Mouse (Mus musculus) inflammation-experienced regulatory T-cells, adult 6 months (primary cell): ENCODE data around the gene Crip3. TPM values are rescaled to one million over a fixed set of nuclear protein-coding genes. Genes with fewer than 3 reads are reported as not detected.

Experiments
- ATAC-seq: one replicate; pipeline ENCODE4 v1.8.0; 2017
- polyA plus RNA-seq, 3 experiments: library from polyadenylated mRNA; unstranded; fragments of 100-300 nt; shearing (Covaris generic); gene quantifications; one replicate each; pipeline ENCODE4 v1.2.1; 2017

The Crip3 gene
- polyA plus RNA-seq, 3 experiments from 2014 or later, result not detected

DNA sequence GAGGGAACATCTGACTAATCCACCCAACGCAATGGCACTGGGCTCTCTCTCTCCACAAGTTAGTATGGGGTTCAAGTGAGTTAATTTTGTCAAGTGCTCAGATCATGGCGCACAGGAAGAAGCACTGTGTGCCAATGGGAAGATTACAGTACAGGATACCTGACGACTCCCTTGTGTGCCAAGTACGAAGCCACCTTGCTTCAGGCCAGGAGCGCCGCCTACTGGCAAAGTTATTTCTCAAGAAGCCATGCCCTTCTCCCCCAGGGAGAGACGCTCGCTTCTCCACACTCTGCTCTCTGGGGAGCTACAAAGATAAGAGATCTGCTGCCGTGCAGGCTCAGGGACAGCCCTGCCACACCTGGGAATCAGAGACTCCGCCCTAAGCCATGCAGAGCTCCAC lies 29.1 kb downstream of the Crip3 start:
- ATAC-seq, result no peak

DNA sequence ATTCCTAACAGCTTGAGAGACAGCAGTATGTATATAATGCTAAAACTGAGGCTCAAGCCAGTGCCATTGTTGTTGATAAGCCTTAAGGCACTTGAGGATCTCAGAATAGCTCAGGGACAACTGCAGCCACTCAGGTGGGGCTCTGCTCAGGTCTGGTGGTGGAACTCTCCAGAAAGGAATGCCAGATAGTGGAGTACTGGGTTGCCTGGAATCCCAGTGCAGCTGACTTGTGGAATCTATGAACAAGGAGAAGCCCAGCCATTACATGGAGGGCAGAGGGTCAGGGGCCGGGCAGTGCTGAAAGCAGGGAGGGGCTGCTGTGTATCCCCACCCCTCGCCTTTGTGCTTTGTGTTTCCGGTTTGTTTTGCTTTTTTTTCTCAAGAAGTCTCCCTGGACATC lies 29.7 kb downstream of the Crip3 start:
- no peak for ATAC-seq

DNA sequence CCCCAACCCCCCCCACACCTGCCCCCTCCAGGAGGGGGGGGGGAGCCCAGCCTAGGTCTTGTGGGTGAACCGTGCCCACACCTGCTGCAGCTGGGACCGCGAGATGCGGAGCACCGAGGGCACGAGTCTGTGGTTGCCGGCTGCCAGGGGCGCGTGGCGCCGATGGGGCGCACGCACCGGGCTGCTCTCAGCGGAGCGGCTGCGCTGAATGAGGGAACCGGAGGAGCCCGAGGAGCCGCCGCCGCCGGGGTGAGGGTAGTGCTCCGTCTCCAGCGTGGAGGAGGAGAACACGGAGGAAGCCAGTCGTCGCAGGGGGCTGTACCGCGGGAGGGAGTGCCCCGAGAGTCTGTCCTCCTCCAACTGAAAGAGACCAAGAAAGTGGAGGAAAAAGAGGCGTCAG lies 31.9 kb downstream of the Crip3 start:
- ATAC-seq, result no peak

DNA sequence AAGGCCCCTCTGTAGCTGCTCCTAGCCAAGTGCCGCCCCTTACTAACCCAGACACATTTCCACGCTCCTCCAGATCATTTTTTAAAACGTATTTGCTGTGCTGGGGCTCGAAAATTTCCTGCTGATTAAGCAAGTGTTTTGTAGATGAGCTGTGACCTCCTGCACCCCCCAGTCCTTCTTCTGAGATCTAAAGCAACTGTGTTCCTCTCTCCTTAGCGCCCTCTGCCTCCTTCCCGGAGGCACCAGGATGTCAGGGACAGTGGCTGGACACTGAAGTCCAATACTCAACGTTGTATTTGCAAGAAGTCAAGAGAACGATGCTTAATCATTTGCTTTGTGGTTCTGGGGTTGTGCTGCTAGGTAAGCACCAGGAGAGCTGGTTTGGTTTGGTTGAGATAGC lies 32.6 kb downstream of the Crip3 start:
- ATAC-seq, result no peak

DNA sequence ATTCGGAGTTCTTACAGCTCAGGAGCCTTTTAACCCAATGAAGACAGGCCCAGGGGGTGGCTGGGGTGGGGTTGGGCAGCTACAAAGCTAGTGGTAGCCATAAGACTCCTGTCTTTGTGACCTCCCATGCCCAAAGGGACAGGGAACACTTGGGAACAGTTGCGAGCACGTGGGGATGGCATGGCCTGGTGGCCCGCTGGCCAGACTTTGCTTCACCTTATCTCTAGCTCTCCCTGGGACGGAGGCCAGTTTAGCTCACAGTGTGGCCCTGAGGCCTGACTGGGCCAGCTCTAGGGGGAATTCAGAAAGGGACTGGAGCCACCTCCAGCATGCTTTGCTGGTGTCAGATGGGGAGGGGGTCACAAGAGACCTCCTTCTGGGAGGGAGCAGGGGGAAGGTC lies 33.5 kb downstream of the Crip3 start:
- no peak for ATAC-seq

DNA sequence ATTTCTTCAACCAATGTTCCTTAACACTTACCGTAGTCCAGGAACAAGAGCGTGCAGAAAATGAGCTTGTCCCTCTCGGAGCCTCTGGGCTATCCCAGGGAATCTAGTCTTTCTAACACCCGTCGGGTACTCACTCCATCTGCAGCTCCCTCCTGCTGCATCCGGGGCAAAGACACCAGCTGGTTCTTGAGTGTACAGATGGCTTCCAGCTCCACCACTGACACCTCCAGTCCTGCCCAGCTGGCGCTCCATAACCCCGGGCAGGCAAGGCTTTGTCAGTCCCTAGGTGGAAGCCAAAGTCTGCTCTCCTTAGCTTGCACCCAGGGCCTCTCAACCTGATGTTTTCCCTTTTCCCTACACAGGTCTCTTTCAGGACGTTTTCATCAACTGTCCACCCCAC lies 39.1 kb downstream of the Crip3 start:
- ATAC-seq, result no peak

DNA sequence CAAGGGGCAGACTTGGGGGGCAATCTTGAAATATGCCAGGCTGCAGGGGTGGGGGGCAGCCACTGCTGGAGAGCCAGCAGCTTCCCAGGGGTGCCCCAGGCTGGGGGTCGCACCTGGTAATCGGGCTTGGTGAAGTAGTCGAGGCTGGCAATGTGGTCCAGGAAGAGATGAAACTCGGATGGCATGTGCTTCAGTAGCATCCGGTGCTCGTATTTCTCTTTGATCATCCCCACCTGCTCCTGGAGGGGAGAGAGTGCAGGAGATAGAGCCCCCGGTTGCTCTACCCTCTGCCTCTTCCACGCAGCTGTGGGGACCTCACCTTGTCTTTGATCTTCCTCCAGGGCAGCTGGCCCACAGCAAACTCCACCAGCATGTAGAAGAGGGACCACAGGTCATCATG lies 47.9 kb downstream of the Crip3 start:
- ATAC-seq, result no peak

DNA sequence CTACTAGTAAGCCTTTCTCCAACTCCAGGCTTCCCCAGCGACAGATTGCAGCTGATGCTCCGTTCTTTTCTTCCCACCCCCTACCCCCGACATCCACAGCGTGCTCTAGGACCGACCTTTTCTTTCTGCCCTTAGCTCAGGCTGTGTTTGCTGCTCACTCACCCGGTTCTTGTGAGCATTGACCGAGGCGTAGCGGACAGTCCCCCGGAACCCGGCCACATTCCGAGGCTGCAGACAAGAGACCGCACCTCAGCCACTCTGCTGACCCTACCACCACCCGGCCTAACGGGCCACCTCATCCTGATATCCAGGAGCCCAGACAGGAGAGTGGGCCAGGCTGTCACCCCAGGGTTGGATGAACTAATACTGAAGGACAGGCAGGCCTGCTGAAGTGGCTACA lies 48.6 kb downstream of the Crip3 start:
- no peak for ATAC-seq

Other genes starting within 250 kb of the Crip3 start
- 10 to 100 TPM in 1 of 3 experiments, 1 to 10 TPM in 2; 6.4 to 20.1 (median 8.2) TPM for gene Polh, start 226.3 kb upstream of the Crip3 start, polyA plus RNA-seq
- gene Xpo5, start 226.1 kb upstream of the Crip3 start, polyA plus RNA-seq, result 10 to 100 TPM; 24.9 to 35.4 (median 28.8) TPM
- gene Polr1c, start 180.9 kb upstream of the Crip3 start, polyA plus RNA-seq, result 100 to 1,000 TPM in 2 of 3 experiments, 10 to 100 TPM in 1; 76.3 to 119 (median 100) TPM
- 10 to 100 TPM; 44.2 to 58.7 (median 47.1) TPM for gene Yipf3, start 180.8 kb upstream of the Crip3 start, polyA plus RNA-seq
- gene Lrrc73, start 175.4 kb upstream of the Crip3 start, polyA plus RNA-seq, result under 1 TPM in 1 of 3 experiments, not detected in 2; 0.28 TPM
- gene Tjap1, start 145.9 kb upstream of the Crip3 start, polyA plus RNA-seq, result 10 to 100 TPM; 16.2 to 20.0 (median 19.1) TPM
- not detected for gene Dlk2, start 131.5 kb upstream of the Crip3 start, polyA plus RNA-seq
- gene Abcc10, start 100.6 kb upstream of the Crip3 start, polyA plus RNA-seq, result 1 to 10 TPM; 1.8 to 3.9 (median 2.8) TPM
- gene Zfp318, start 45.2 kb upstream of the Crip3 start, polyA plus RNA-seq, result 1 to 10 TPM; 2.5 to 5.7 (median 3.9) TPM
- gene Slc22a7, start 9.5 kb downstream of the Crip3 start, polyA plus RNA-seq, result not detected
- gene Ttbk1, start 58.7 kb downstream of the Crip3 start, polyA plus RNA-seq, result 1 to 10 TPM in 1 of 3 experiments, under 1 TPM in 2; 0.57 to 1.2 (median 0.58) TPM
- 10 to 100 TPM in 1 of 3 experiments, 1 to 10 TPM in 2; 4.6 to 17.6 (median 6.8) TPM for gene Dnph1, start 67.8 kb downstream of the Crip3 start, polyA plus RNA-seq
- gene Cul9, start 117.5 kb downstream of the Crip3 start, polyA plus RNA-seq, result 1 to 10 TPM in 2 of 3 experiments, under 1 TPM in 1; 0.78 to 7.5 (median 3.1) TPM
- 10 to 100 TPM in 1 of 3 experiments, 1 to 10 TPM in 2; 4.8 to 15.7 (median 7.7) TPM for gene Srf, start 127.2 kb downstream of the Crip3 start, polyA plus RNA-seq
- gene Ptk7, start 200.6 kb downstream of the Crip3 start, polyA plus RNA-seq, result not detected
- 10 to 100 TPM in 1 of 3 experiments, 1 to 10 TPM in 2; 7.6 to 10.1 (median 9.1) TPM for gene Klc4, start 217.1 kb downstream of the Crip3 start, polyA plus RNA-seq
- 10 to 100 TPM; 59.1 to 81.9 (median 60.2) TPM for gene Mrpl2, start 217.3 kb downstream of the Crip3 start, polyA plus RNA-seq
- 1 to 10 TPM; 1.7 to 4.1 (median 2.5) TPM for gene Cul7, start 221.4 kb downstream of the Crip3 start, polyA plus RNA-seq
- 10 to 100 TPM; 47.3 to 50.7 (median 47.7) TPM for gene Rrp36, start 245.4 kb downstream of the Crip3 start, polyA plus RNA-seq
- 100 to 1,000 TPM; 162 to 181 (median 163) TPM for gene Mea1, start 249.9 kb downstream of the Crip3 start, polyA plus RNA-seq